Mouse (Mus musculus): ENCODE measurements around the gene Otp. TPM values are rescaled to one million over a fixed set of nuclear protein-coding genes. Genes with fewer than 3 reads are reported as not detected.

Otp gene
- total and polyA plus RNA-seq, 3 experiments = not detected

GRCm38 (mm10) chr13:94874039-94874425 lies 1.4 kb upstream of the Otp start:
- H3K79me2 ChIP-seq (replicated peaks; ENCODE audit: control insufficient read depth, extremely low read depth, insufficient read depth, poor library complexity, severe bottlenecking) = no peaks in the 10 kb centered on the region
- DNase-seq (ENCODE audit: extremely low read depth) = no peak
- H3K4me3 ChIP-seq (replicated peaks in 1 of 3; ENCODE audit: low read depth in 2 of 3, low read length in 2 of 3, poor library complexity in 1 of 3) = no peak overlapping the region
- no peak overlapping the region for H3K4me2 ChIP-seq (ENCODE audit: insufficient read depth, low read depth, poor library complexity, severe bottlenecking)
- peaks cover 16% of the 10 kb centered on the region for H3K9me3 ChIP-seq (replicated peaks; ENCODE audit: low read length)
- H3K27ac ChIP-seq (ENCODE audit: insufficient read depth, low read depth) = no peak overlapping the region
- H3K4me1 ChIP-seq (ENCODE audit: control insufficient read depth in 1 of 2, insufficient read depth in 2 of 2) = peaks cover 0 to 11% of the 10 kb centered on the region in 2 experiments; a peak in 2 of 4 replicates
- no peaks in the 10 kb centered on the region for H3K36me3 ChIP-seq (replicated peaks in 1 of 2; ENCODE audit: control insufficient read depth in 1 of 2, insufficient read depth in 1 of 2, low read length in 1 of 2)
- no peak overlapping the region for H3K9ac ChIP-seq (ENCODE audit: insufficient read depth, low read depth)
- TF ChIP-seq RAD21 (IDR thresholded peaks at IDR 0.05; ENCODE audit: low read depth, low read length) = no peak
- TF ChIP-seq ZMIZ1 (IDR thresholded peaks at IDR 0.05; ENCODE audit: low read depth, low read length) = no peak
- no peak for TF ChIP-seq JUN (IDR thresholded peaks at IDR 0.05; ENCODE audit: insufficient read depth, low read depth, low read length)
- no peak for TF ChIP-seq MAFK (IDR thresholded peaks at IDR 0.05; ENCODE audit: insufficient replicate concordance, low read length)
- in situ Hi-C loops (cut with MboI; ENCODE audit: low pct_ligation_motif_present, low pct_unique_long_range_greater_than_20kb, low sequenced_read_pairs) = no loop called here
- H3K27me3 ChIP-seq (replicated peaks) = no peaks in the 10 kb centered on the region
- dilution Hi-C loops (cut with MboI; ENCODE audit: extremely low pct_ligation_motif_present, extremely low pct_unique_long_range_greater_than_20kb, low sequenced_read_pairs) = no loop called here

- no peak overlapping the region for H3K4me2 ChIP-seq (ENCODE audit: insufficient read depth, low read depth, poor library complexity, severe bottlenecking)
- no peak overlapping the region for H3K9ac ChIP-seq (ENCODE audit: insufficient read depth, low read depth)
- TF ChIP-seq MEF2A (IDR thresholded peaks at IDR 0.05; ENCODE audit: borderline replicate concordance, low read depth, low read length) (no peak), EP300 (IDR thresholded peaks at IDR 0.05; ENCODE audit: low read length) (no peak), ELF1 (IDR thresholded peaks at IDR 0.05; ENCODE audit: low read depth, low read length) (no peak), MXI1 (IDR thresholded peaks at IDR 0.05; ENCODE audit: low read depth, low read length) (no peak), ZMIZ1 (IDR thresholded peaks at IDR 0.05; ENCODE audit: low read depth, low read length) (no peak), UBTF (IDR thresholded peaks at IDR 0.05; ENCODE audit: low read depth, low read length) (no peak), SIN3A (IDR thresholded peaks at IDR 0.05; ENCODE audit: low read length) (no peak), BHLHE40 (IDR thresholded peaks at IDR 0.05; ENCODE audit: low read depth, low read length) (no peak), HCFC1 (IDR thresholded peaks at IDR 0.05; ENCODE audit: low read depth, low read length) (no peak), MYC (IDR thresholded peaks at IDR 0.05; ENCODE audit: low read depth, low read length) (no peak), MAX (IDR thresholded peaks at IDR 0.05; ENCODE audit: low read length) (no peak), USF1 (IDR thresholded peaks at IDR 0.05; ENCODE audit: low read depth, low read length) (no peak), TCF12 (IDR thresholded peaks at IDR 0.05; ENCODE audit: low read depth, low read length) (no peak), CHD1 (IDR thresholded peaks at IDR 0.05; ENCODE audit: low read depth, low read length) (no peak), GABPA (IDR thresholded peaks at IDR 0.05; ENCODE audit: insufficient replicate concordance, low read depth, low read length) (no peak), POLR2A (IDR thresholded peaks at IDR 0.05; ENCODE audit: low read depth, low read length) (no peak)
- no peak for DNase-seq (ENCODE audit: extremely low read depth)
- H3K36me3 ChIP-seq (replicated peaks in 1 of 2; ENCODE audit: control insufficient read depth in 1 of 2, insufficient read depth in 1 of 2, low read length in 1 of 2) = no peaks in the 10 kb centered on the region
- H3K79me2 ChIP-seq (replicated peaks; ENCODE audit: control insufficient read depth, extremely low read depth, insufficient read depth, poor library complexity, severe bottlenecking) = no peaks in the 10 kb centered on the region
- peaks cover 16% of the 10 kb centered on the region for H3K9me3 ChIP-seq (replicated peaks; ENCODE audit: low read length)
- dilution Hi-C loops (cut with MboI; ENCODE audit: extremely low pct_ligation_motif_present, extremely low pct_unique_long_range_greater_than_20kb, low sequenced_read_pairs) = no loop called here
- H3K4me3 ChIP-seq (replicated peaks in 1 of 3; ENCODE audit: low read depth in 2 of 3, low read length in 2 of 3, poor library complexity in 1 of 3) = no peak overlapping the region
- H3K27ac ChIP-seq (ENCODE audit: insufficient read depth, low read depth) = no peak overlapping the region
- in situ Hi-C loops (cut with MboI; ENCODE audit: low pct_ligation_motif_present, low pct_unique_long_range_greater_than_20kb, low sequenced_read_pairs) = no loop called here
- H3K4me1 ChIP-seq (ENCODE audit: control insufficient read depth in 1 of 2, insufficient read depth in 2 of 2) = peaks cover 0 to 11% of the 10 kb centered on the region in 2 experiments; a peak in 2 of 4 replicates
- H3K27me3 ChIP-seq (replicated peaks) = no peaks in the 10 kb centered on the region
Observed at GRCm38 (mm10) chr13:94874656-94875395, 576 bp upstream of the Otp start.

Data from CH12.LX (cell line).